Mouse (Mus musculus) monocyte, adult 2 months (primary cell): ENCODE measurements around the gene Tecpr2.
A peak's percentile ranks its signal among the peaks of the same experiment; 100 is the strongest.

Source experiments
- DNase-seq, 2 experiments: peaks; one replicate each; pipeline ENCODE4 v3.0.0; 2022; ENCODE audit warnings: low spot score in 2 of 2, low read depth in 1 of 2

Gene Tecpr2

GRCm38 (mm10) chr12:110864008-110864407 is 25.1 kb upstream of the Tecpr2 start:
- DNase-seq = no peak

GRCm38 (mm10) chr12:110865571-110865970 is 23.5 kb upstream of the Tecpr2 start:
- DNase-seq = no peak

GRCm38 (mm10) chr12:110865989-110866388 is 23.1 kb upstream of the Tecpr2 start:
- no peak for DNase-seq

GRCm38 (mm10) chr12:110870107-110870506 is 19.0 kb upstream of the Tecpr2 start:
- DNase-seq = no peak

GRCm38 (mm10) chr12:110871247-110871646 is 17.8 kb upstream of the Tecpr2 start:
- no peak for DNase-seq

GRCm38 (mm10) chr12:110875351-110875750 is 13.7 kb upstream of the Tecpr2 start:
- DNase-seq = no peak

- DNase-seq = no peak
Observed at GRCm38 (mm10) chr12:110882291-110882690, 6.8 kb upstream of the Tecpr2 start.

- DNase-seq = no peak
Observed at GRCm38 (mm10) chr12:110885251-110885650, 3.8 kb upstream of the Tecpr2 start.

DNA sequence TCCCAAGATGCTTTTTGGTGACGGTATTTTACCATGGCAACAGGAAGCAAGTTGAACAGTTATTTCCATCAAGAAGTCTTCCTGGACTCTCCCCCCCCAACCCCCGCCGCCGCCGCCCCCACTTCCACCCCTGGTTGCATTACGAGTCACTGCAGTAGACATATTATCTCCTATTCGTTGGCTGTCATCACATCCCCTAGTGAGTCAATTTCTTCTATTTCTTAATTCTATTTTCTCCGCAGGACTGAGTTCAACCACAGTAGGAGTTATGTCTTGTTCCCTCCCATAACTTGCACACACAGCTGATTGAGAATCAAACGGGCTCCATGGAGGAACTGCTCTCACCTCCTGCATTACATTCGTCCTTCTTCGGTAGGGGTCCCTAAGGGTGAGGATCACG is 958 bp upstream of the Tecpr2 start:
- DNase-seq = no peak

DNA sequence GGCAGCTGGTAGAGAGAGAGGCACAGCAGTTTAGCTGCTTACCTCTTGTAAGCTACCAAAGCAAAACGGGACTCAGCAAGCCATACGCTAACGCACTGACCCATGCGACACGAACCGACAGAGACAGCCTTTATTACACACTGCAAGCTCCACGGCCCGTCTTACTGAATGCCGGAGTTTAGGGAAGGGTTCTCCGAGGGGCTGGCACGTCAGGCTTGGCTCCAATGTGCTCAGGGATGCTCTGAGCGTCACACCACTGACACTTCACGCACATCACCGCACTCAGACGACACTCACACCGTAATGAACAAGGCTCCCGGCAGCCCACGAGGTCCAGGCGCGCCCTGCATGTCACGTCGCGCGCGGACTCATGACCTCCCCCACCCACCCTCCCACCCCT is 458 bp upstream of the Tecpr2 start:
- DNase-seq = no peak

DNA sequence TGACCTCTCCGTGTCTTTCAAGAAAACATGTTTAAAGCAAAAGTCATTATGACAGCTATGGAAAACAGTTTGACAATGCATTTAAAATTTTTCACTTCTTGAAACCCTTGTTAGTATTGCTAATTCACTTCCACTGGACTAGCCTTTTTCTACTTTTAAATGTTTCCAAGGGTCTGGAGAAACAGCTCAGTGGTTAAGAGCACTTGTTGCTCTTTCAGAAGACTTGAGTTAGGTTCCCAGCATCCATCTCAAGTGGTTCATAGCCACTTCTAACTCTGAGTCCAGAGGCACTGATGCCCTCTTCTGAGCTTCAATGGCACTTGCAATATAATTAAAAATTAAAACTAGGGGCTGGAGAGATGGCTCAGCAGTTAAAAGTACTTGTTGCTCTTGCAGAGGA is 2.8 kb downstream of the Tecpr2 start:
- DNase-seq = no peak

DNA sequence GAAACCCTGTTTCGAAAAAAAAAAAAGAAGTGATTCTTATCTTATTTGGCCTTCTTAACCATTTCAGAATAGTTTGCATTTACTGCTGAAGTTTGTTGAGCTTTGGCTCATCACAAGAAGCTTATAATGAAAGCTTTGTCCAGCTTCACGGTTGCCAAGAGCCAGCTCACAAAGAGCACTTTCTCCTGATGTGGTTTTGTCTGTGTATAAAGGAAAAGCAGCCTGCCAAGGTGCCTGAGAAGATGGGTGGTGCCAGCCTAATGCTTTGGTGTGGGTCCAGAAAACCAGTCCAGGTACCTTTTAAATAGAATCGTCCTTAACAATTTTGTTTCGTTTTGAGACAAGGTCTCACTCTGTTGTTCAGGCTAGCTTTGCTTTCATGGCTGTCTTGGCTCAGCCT is 13.0 kb downstream of the Tecpr2 start:
- no peak for DNase-seq

- DNase-seq = no peak
Observed at GRCm38 (mm10) chr12:110903536-110903935, 14.5 kb downstream of the Tecpr2 start.

- DNase-seq = no peak
Observed at GRCm38 (mm10) chr12:110907845-110908244, 18.8 kb downstream of the Tecpr2 start.

- no peak for DNase-seq
Observed at GRCm38 (mm10) chr12:110909962-110910361, 20.9 kb downstream of the Tecpr2 start.

- DNase-seq = no peak
Observed at GRCm38 (mm10) chr12:110915761-110916160, 26.7 kb downstream of the Tecpr2 start.

GRCm38 (mm10) chr12:110920254-110920653 is 31.2 kb downstream of the Tecpr2 start:
- DNase-seq = no peak

- DNase-seq = no peak
Observed at GRCm38 (mm10) chr12:110921572-110921971, 32.5 kb downstream of the Tecpr2 start.

DNA sequence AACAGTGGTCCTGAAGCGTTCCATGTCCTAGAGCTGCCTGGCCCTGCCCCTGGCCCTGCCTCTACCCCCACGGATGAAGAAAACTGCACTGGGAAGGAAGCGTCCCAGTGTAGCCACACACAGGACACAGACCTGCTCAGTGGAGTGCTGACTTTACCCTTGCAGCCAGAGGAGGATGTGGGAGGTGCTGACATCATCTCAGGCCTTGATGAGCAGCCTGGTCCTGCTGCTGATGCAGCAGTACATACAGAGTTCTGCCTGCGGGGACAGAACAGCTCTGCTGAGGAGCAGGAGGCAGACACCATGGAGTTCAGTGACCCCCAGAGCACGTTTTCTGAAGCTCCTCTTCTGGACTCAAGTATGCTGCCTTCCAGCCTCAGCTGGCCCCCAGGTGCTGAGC is 43.8 kb downstream of the Tecpr2 start:
- DNase-seq = no peak

DNA sequence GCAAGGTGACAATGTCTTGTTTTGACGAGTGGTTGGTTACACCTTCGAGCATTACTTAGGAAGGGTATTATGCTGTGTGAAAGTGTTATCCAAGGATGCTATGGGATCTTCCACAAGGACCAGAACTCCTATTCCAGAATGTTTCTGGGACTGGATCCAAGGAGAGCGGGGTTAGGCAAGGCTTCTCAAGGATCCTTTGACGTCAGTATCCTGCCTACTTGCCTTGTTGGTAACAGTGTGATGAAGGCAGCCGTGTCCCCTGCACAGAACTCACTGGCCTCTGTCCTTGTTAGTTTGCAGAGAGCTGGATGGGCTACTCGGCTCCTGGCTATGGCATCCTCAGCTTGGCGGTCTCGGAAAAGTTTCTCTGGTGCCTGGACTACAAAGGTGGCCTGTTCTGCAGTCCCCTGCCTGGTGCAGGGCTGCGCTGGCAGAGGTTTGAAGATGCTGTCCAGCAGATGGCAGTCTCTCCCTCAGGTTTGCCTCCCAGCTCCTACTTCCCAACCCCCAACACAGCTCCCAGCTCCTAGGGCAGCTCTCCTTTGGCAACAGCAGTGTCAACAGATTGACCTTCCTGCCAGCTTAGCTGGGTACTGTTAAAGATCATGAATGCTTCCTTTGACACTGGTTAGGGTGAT is 47.0 kb downstream of the Tecpr2 start:
- peak; percentile 11 to 28 for DNase-seq

DNA sequence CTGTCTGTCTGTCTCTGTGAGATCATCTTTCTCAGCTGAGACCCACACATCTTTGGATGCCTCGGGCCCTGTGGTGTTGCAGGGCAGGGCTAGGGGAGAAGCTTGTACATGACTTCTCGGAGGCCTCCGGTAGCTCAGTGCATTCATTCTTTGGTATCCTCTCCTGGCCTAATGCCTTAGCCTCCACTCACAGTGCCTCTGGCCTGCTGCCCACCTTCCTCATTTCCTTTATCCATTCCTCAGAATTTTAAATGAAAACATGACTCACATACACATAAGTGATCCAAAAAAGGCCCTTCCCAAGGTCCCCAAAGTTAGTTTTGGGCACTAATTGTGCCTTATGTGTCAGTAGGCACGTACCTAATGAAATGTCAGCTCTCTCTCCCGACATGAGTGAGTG is 48.4 kb downstream of the Tecpr2 start:
- DNase-seq = no peak

- DNase-seq = no peak
Observed at GRCm38 (mm10) chr12:110939385-110939784, 50.3 kb downstream of the Tecpr2 start.

DNA sequence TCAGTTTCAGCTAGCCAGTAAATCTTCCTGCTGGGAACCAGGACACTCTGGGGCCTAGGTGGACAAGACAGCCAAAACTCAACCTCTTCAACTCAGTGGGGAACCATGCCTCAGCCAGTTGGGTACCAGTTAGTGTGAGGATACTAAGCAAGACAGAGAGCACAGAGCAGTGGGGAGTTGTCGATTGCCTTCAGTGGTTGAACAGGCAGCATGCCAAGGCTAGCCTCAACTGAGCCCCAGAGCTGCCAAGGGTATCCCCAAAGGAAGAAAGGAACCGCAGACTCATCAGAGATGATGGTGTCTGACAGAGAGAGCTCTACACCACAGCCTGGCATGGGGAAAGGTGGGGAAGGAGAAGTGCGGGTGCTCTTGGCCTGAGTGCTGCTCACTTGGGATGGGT is 51.8 kb downstream of the Tecpr2 start:
- DNase-seq = no peak

GRCm38 (mm10) chr12:110946216-110946615 is 57.2 kb downstream of the Tecpr2 start:
- DNase-seq = no peak
